Mouse (Mus musculus) large intestine, adult 2 months (tissue): ENCODE measurements around the gene Nop58. TPM values are rescaled to one million over a fixed set of nuclear protein-coding genes. Genes with fewer than 3 reads are reported as not detected.
"Not testable (repeated sequence)": the region's sequence is repeated elsewhere in the genome, so short reads cannot be mapped to it uniquely, and the experiment has no call there.

ENCODE experiments used
- DNase-seq: peaks from one replicate; pipeline ENCODE4 v3.0.0-alpha.2; 2012; ENCODE audit warnings: low read depth, low spot score
- WGBS: fragments of 180-500 bp; shearing (Covaris S2); methylation state at CpG from one replicate; pipeline ENCODE4 v1.1.7; 2018; 5-methylcytosine and 5-hydroxymethylcytosine counted together
- polyA plus RNA-seq: library from polyadenylated mRNA; depleted of rRNA; stranded (reverse); fragments of >200 nt; gene quantifications from 2 replicates; pipeline ENCODE4 v1.2.3, GENCODE M21; 2012; rRNA removed

Gene Nop58
- polyA plus RNA-seq, result 12.0 and 15.5 TPM in 2 replicates

GRCm38 (mm10) chr1:59684819-59685755, at the start of gene Nop58:
Gene Nop58 (plus strand): TSS chr1:59684971.
- DNase-seq, result peak; percentile 92
- under 1% methylated on average over 49 of the region's 49 CpGs for WGBS

DNA sequence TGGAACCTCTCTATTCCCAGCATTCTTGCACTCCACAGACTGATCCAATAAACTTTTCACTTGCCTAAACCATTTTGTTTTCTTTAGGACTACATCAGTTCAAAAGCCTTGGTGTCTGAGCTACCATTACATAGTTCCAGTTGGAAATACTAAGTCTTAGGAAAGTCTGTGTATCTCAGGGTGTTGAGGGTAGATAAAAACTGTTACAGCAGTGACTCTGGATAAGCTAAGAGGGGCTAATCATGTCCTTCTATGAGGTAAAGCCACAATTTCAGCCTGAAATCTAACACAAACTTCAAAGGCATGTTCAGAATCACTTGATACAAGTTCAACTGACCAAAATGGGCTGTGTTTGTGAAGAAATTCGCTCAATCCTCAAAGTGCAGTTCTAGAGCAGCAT, 48.4 kb upstream of the Nop58 start:
- DNase-seq, result no peak

GRCm38 (mm10) chr1:59638371-59638770, 46.4 kb upstream of the Nop58 start:
- 90% methylated on average over 3 of the region's 3 CpGs for WGBS

More for the DNA sequence above, 48.4 kb upstream of the Nop58 start:
- 74% methylated on average over 1 of the region's 1 CpGs for WGBS

DNA sequence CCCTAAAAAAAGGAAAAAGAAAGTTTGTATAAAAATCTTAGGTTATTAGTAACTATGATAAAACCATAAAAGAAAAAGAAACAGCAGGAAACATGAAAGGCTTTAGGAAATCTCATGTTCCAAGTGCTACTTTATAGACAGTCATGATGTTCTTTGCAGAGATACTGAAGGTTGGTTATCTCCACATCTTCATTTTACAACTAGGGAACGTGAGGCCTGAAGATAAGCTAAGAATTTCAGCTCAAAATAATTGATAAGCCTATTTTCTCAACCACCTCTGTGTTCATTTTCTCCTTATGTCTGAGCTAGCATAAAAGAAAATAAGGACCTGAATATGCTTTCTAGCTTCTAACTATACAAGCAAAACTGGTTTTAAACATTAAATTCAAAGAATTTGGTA, 42.3 kb upstream of the Nop58 start:
- DNase-seq, result no peak
- WGBS, result 74% methylated on average over 1 of the region's 1 CpGs

More at GRCm38 (mm10) chr1:59638371-59638770, 46.4 kb upstream of the Nop58 start:
- no peak for DNase-seq

GRCm38 (mm10) chr1:59646502-59646901, 38.3 kb upstream of the Nop58 start:
- WGBS, result 95% methylated on average over 2 of the region's 2 CpGs

GRCm38 (mm10) chr1:59651201-59651819, 33.5 kb upstream of the Nop58 start:
- no peak for DNase-seq
- WGBS, result 97% methylated on average over 3 of the region's 3 CpGs

More at GRCm38 (mm10) chr1:59646502-59646901, 38.3 kb upstream of the Nop58 start:
- DNase-seq, result not testable (repeated sequence)

DNA sequence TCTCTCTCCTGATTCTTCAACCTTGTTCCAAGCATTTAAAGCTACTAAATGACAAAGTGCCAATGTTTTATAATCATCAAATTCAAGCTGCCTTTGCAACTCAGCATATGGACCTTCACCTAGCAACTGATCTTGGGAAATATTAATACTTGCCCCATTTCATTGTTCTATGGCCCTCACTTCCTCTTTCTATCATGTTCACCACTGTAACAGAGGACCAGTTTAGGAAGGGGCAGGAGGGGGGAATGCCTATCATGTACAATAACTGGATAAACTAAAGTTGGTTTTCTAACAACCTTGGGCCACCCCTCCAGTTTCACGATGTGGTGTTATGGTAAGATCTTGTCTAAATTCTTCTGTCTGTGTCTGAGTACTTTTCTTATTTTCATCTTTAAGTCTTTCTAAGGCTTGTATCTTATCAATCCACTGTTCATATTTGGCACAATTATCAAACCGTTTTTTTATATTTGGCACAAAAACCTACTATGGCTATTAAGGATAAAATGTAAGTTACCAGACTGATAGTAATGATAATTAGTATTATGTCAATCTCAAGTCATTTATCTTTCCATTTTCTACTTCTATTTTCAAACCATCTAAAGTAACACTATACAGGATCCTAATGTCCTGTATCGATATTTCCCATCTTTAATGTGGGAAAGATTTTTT, 31.4 kb upstream of the Nop58 start:
- 88% methylated on average over 3 of the region's 3 CpGs for WGBS
- no peak for DNase-seq

- DNase-seq, result no peak
- WGBS, result 71% methylated on average over 7 of the region's 7 CpGs
Observed at GRCm38 (mm10) chr1:59656244-59657171, 28.3 kb upstream of the Nop58 start.

DNA sequence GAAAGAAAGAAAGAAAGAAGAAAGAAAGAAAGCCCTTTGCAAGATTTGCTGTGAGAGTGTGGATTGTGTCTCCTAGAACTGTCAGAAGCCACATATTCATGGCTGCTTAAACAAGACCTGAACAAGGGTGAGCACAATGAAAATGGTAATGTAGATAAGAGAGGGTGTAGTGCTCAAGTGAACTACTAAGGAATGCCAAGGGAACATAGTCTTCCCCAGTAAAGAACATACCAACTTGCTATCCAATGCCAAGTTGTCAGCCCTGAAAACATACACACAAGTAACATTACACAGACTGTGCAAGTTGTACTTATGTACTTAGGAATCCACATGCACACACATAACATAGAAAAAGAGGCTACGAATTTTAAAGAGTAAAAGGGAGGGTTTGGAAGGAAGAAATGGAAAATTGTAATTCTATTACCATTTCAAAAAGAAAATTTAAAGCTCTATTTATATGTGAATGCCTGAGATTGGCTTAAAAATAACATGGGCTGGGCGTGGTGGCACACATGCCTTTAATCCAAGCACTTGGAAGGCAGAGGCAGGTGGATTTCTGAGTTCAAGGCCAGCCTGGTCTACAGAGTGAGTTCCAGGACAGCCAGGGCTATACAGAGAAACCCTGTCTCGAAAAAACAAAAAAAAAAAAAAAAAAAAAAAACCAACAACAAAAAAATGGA, 21.2 kb upstream of the Nop58 start:
- WGBS, result 76% methylated on average over 3 of the region's 3 CpGs
- no peak for DNase-seq

DNA sequence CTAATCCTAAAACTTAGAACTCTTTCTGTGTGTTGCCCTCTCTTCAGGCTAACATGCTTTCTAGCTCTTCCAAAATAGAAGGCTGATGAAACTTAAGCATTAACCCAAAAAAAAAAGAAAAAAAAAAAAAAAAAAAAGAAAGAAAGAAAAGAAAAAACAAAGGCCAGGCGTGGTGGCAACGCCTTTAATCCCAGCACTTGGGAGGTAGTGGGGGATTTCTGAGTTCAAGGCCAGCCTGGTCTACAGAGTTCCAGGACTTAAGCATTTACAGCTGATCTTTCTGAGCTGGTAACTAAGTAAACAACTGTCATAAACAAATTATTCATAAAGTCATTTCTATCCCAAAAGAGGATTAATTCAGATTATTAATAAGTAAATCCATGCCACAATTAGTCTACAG, 15.9 kb upstream of the Nop58 start:
- WGBS, result 49% methylated on average over 2 of the region's 2 CpGs
- DNase-seq, result no peak

DNA sequence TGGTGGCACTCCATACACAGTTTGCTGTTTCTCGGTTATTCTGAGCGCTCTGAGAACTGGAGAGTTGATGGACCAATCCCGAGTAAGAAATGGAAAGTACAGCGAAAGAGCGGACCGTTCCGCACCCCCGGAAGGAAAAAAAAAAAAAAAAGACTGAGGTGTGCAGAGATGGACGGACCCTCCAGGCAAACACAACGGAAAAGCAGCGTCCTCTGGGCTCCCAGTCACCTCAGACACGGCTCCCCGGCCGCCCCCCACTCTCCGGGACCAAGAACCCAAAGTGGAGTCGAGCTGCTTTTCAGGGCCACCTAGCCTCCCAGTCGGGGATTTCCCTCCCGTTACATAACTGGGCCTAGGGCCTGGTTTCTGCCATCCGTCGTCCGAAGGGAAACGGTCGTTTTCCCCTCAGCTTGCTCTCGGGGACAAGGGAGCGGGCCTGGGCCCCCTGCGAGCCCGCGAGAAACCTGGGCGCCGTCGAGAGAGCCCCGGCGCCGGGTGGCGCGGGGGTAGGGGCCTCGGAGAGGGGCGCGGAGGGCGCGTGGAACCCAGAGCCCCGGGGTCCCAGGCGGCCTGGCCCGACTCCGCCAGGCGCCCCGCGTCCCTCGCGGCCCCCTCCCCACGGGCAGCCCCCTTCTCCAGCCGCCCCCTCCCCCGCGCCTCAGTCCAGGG, 14.7 kb upstream of the Nop58 start:
- DNase-seq, result no peak
- WGBS, result under 1% methylated on average over 52 of the region's 54 CpGs

- peak; percentile 88 for DNase-seq
- 1% methylated on average over 36 of the region's 36 CpGs for WGBS
Observed at GRCm38 (mm10) chr1:59670641-59671168, 14.1 kb upstream of the Nop58 start, which contains the start of gene Sumo1. Gene Sumo1 (minus strand): TSS chr1:59670834.

- DNase-seq, result no peak
- WGBS, result 97% methylated on average over 2 of the region's 2 CpGs
Observed at GRCm38 (mm10) chr1:59673661-59674060, 11.1 kb upstream of the Nop58 start.

DNA sequence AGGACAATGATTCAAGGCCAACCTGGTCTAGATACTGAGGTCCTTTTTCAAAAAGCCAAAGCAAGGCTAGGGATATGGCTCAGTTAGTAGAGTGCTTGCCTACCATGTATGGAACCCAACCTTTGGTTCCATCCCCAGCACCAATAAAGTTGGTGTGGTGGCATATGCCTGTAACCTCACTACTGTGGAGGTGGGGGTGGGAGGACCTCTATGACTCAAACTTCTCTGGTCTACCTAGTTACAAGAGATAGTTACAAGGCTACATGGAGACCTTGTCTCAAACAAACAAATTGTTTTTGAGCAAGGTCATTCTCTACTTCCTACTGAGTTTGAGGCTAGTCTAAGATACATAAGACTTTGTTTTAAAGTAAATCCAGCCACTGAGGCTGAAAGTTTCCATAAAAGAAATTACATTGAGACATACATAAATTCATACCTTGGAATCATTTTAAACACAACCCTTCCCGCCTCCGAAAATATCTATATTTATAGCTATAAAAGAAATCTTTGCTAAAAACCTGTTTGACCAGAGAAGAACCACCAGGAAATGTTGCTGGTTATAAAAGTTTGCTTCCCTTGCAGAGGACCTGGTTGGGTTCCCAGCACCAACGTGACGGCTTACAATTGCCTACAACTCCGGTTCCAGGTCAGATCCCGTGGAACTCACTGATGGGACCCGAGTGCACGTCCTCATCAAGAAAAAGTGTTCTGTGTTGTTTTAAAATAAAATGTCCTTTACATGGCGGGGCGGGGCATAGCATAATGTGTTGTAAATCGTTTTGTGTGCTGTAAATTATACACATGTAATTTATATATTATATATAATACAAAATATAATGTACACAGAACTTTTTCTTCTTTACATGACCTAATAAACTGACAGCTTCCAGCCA, 599 bp upstream of the Nop58 start:
- no peak for DNase-seq
- WGBS, result 3% methylated on average over 11 of the region's 11 CpGs

- WGBS, result 11% methylated on average over 1 of the region's 1 CpGs
Observed at GRCm38 (mm10) chr1:59687493-59687892, 2.7 kb downstream of the Nop58 start.

GRCm38 (mm10) chr1:59690467-59690866, 5.7 kb downstream of the Nop58 start:
- no peak for DNase-seq
- WGBS, result 76% methylated on average over 5 of the region's 5 CpGs

More at GRCm38 (mm10) chr1:59687493-59687892, 2.7 kb downstream of the Nop58 start:
- DNase-seq, result no peak

GRCm38 (mm10) chr1:59697751-59698150, 13.0 kb downstream of the Nop58 start:
- 36% methylated on average over 5 of the region's 5 CpGs for WGBS
- DNase-seq, result peak; percentile 40
